Mouse (Mus musculus) thymus, postnatal 36 days (tissue): ENCODE data around the gene Olfr1449.
"Not testable (repeated sequence)": the region's sequence is repeated elsewhere in the genome, so short reads cannot be mapped to it uniquely, and the experiment has no call there.

Experiments
- DNase-seq, 2 experiments: peaks; one replicate each; pipeline ENCODE4 v3.0.0; 2022; ENCODE audit warnings: mixed read lengths in 2 of 2

Gene Olfr1449

DNA sequence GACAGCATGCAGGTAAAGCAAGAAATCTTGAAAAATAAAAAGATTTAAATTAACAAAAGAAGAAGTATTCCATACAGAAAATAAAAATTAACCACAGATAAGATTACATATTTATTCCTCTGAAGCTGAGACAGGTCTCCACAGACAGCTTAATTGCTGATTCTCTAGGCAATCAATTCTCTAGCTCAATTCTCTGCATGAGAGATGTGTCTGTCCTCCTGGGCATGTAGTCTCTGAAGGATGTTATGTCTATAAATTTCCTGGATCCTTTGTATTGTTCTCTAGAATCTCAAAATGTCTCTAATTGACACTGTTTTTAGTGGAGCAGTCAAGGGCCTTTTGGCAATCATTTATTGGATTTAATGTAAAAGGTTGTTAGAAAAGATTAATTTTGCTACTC is at the start of gene Olfr1449:
TSS of gene Olfr1449 (plus strand) at position 301 of the 400 bp plus-strand sequence.
- no peak for DNase-seq

GRCm38 (mm10) chr19:12883555-12883954 is 47.1 kb upstream of the Olfr1449 start, which contains the start of gene Olfr1445:
Gene Olfr1445 (plus strand): TSS chr19:12883855.
- DNase-seq = no peak

DNA sequence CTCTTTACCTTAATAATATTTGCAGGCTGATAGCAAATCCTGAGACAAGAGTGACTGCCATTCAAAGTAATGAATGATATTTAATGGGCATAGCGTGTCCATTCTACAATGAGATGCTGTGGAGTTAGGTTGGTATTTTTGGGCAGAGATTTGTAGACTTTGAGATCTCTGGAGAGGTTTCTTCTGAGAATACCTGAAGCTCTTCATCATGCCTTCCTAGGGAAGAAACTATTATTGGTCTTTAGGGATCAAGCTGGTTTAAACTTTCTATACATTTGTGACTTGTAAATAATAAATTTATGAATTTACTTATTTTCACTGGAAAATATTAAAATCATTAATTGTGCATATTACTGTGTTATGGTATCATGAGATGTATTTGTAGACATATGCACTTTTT is 37.2 kb upstream of the Olfr1449 start, which contains the start of gene Olfr1446:
TSS of gene Olfr1446 (minus strand) at position 101 of the 400 bp plus-strand sequence.
- DNase-seq = no peak

GRCm38 (mm10) chr19:12903643-12904042 is 27.0 kb upstream of the Olfr1449 start, which contains the start of gene Olfr1447:
Gene Olfr1447 (minus strand): TSS chr19:12903743.
- DNase-seq = no peak

- DNase-seq = no peak
Measured at GRCm38 (mm10) chr19:12924319-12924718, 6.3 kb upstream of the Olfr1449 start, which contains the start of gene Olfr1448. Gene Olfr1448 (minus strand): TSS chr19:12924419.

GRCm38 (mm10) chr19:12949958-12950357 is 19.3 kb downstream of the Olfr1449 start, which contains the start of gene Olfr1450:
Gene Olfr1450 (plus strand): TSS chr19:12950258.
- DNase-seq = no peak

GRCm38 (mm10) chr19:12970082-12970481 is 39.4 kb downstream of the Olfr1449 start:
- not testable (repeated sequence) for DNase-seq
